Mouse (Mus musculus) NIH3T3 (cell line): ENCODE measurements around the gene Unc45b.

Source experiments
- DNase-seq: peaks from one replicate; pipeline ENCODE4 v3.0.0-alpha.2; 2012; ENCODE audit warnings: low read depth

Unc45b gene

DNA sequence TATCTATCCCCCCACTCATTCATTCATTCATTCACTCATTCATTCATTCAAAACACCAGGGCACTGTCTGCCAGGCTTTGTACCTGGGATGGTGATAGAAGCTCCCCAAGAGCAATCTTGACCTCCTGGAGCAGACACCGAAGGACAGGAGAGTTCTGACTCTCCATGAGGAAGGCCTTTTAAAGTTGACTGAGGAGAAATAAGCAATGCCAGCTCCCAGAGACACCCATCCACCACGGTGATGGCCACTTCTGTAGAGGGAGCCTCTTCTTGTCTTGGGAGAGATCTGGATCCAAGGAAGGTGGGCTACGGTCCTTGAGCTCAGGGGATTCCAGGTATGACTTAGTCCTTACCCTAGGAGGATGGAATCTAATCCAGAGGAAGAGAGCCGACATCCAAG, at the start of gene Unc45b:
Gene Unc45b (plus strand): TSS at position 301 of the 400 bp plus-strand sequence.
- no peak for DNase-seq

DNA sequence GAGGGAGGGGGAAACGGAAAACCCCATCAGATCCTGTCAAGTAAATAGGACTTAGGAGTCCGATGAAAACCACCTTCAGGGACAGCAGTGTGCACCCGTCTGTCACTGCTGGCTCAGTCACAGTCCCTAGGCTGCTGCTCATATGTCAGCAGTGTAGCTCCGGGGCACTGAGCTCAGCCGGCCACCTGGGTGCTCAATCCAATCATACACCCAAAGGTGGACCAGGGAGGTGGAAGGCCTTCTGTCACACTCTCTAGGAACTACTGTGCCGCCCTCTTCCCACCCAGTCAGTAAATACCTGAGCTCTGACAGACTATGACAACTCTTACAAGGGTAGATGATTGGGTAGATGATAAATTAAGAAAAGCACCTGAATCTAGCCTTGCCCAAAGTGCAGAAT, 49.6 kb upstream of the Unc45b start:
- no peak for DNase-seq

DNA sequence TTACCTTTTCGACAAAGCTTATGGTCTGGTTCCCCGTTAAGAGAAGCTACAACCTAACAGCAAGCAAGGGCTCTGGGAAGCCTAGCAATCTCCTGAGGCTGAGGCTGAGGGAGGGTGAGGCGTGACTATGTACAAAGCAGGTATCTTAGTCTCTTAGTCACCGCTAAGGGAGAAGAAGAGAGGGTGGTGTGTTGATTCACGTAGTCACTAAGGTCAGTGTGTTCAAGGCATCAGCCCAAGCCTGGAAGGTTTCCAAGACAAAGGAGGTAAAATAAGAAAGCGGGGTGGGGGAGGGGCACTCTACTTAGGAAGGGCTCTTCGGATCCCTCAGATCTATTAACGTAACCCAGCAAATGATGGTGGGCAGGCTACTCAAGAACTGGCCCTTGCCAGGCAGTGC, 48.8 kb upstream of the Unc45b start:
- DNase-seq, result peak; percentile 21

DNA sequence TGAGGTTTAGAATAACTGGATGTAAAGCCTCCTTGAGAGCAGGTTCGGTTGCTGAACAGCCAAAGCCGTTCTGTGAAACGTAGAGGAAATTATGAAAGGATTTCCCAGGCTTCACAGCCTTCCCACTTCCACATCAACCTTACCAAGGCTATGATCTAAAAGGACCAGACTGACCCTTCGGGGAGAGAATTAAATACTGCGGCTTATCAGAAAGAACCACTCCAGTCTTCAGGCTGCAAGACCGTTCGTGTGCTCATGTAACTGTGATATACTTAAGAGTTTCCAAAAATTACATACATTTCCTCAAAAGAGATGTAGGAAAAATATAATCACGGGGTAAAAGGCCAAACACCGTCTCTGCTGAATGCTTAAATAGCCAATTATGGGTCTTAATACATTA, 47.7 kb upstream of the Unc45b start:
- DNase-seq, result no peak

DNA sequence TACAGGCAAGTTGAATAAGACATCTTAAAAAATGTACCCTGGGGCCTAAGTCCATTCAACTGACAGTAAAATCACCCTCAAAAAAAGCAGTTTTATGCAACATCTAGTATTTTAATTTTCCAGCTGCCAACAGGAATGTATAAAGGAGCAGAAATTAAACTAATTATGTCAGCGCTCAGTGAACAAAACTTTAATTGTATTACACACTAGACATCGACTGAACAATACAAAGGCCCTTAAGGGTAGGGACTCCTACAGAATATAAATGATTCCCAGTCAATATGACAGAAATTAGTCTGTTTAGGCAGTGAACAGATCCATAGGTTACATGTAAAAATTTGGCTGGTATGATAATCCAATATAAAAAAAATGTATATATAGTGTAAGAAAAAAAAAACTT, 47.3 kb upstream of the Unc45b start:
- DNase-seq, result no peak

DNA sequence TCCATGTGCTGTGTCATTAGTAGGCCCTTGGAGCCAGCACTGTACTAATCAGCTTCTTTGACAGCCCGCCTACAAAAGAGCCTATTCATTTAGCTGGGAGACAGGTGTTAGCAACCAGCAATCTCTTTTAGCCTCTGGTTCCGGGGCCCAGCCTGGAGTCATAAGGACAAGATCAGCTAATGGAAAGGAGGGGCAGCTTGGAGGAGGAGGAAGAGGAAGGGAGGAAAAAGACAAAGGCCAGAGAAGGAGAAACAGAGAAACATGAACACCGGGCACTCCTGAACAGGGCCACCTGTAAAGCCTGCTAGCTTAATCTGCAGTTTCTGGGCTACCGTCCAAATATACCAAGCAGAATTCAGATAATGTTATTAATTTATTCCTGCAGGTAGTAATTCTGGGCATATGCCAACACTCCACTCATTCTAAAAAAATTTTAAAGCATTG, 46.8 kb upstream of the Unc45b start:
- DNase-seq, result no peak

DNA sequence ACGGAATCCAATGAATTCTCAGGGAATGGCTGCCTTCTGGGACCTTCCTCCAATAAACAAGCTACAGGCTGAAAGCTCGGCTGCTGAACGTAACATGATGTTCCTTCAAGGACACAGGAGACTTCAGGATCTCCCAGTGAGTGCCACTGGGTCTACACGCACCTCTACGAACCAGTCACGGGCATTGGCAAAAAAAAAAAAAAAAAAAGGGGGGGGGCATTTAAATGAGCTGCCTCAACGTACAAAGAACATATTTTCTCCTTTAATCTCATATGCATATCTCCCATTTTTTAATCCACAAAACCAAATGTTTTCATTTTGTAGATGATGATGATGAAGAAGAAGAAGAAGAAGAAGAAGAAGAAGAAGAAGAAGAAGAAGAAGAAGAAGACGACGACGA, 44.4 kb upstream of the Unc45b start:
- DNase-seq, result no peak

DNA sequence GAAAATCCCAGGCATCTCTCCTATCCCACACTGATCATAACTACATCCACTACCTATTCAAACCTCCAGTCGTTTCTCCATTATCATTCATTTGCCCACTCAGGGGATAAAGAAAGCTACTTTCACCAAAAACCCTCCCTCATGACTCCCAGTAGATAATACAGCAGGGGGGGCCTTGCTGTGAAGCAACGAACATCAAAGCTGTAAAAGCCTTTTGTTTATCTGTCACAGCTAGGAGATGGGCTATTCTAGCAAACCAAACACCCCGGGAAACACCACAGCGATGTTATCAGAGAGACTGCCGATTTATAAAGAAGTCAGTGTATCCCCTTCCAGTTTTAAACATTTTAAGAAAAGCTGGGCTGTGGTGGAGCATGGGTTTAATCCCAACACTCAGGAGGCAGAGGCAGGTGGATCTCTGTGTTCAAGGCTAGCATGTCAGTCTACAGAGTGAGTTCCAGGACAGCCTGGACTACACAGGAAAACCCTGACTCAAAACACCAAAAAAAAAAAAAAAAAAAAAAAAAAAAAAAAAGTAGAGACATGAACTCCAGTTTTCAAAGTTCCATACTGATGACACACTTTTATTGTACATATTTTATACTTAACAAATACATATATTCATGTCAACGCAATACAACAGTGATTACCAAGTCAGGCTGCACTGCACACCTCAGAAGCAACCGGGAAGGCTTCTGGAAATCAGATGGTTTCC, 43.3 kb upstream of the Unc45b start:
- DNase-seq, result no peak

DNA sequence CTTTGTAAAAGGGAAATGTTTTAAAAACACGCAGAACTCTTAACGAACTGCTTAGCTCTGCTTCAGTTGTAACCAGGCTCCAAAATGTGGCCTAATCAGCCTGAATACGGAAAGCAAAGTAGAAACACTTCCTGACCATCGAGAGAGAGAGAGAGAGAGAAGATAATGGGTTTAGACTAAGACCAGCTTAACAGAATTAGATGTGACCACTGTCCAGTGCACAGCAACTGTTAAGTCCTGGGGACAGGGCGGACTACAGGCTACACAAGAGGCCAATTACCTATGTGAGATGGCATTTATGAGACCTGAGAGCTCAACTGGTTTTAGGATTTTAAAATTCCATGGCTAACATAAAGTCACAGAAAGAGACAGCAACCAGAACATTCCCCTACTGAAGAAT, 42.4 kb upstream of the Unc45b start:
- DNase-seq, result no peak

DNA sequence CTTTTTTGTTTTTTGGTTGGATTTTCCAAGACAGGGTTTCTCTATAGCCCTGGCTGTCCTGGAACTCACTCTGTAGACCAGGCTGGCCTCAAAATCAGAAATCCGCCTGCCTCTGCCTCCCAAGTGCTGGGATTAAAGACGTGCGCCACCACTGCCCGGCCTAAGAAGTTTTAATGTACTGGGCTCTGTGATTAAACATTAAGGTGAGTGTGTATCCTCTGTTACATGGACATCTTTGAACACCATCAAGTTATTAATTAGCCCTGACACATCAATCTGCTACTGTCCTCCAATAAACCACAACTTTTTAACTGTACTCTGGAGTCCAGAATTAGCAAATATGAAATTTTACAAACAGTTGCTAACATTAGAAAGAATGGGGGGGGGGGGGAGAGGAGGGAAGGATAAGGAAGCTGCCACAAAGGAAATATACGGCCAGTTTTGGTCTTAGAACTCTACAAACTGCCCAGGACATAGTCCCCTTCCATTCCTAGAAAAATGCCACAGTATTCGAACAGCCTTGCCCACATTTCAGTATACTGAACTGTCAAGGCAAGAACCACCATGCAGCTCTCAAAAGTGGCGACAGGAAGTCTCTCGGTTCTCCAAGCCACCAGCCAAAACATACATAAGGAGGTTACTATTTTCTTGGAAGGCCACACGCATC, 40.7 kb upstream of the Unc45b start:
- no peak for DNase-seq

DNA sequence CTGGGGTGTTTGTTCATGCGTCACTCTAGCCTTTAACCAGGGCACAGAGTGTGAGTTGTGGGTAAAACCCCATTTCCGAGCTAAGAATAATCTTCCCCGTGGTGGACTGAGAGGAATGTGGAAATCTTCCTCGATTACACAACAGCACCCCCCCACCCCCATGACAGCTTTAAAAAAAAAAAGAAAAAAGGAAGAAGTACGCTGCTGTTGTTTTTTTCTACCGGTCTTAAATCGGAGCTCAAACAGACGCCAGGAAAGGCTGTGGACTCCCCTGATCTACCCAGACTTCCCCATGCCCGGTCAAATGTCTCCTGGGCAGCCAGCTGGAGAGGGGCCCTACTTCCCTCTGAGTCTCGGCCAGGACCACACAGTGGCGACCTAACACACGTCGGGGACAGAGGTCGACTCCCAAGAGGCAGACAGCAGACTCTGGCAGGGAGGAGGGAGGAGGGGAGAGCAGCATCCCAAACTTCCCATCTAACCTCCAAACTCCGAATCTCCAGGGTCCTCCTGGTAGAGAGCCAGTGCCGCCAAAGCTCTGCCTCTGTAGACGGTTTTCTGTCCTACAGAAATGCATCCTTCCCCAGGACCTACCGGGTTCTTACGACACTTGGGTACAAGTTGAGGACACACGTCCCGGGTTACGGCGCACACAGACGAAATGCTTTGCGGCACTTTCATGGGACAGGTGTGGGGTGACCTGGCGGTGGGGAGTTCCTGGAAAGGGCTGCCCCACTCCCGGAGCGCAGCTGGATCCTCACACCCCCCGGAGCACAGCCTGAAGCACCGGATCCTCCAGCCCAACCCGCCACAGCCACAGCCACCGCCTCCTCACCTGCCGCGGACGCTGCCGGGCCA, 39.9 kb upstream of the Unc45b start:
- peak; percentile 73 for DNase-seq

DNA sequence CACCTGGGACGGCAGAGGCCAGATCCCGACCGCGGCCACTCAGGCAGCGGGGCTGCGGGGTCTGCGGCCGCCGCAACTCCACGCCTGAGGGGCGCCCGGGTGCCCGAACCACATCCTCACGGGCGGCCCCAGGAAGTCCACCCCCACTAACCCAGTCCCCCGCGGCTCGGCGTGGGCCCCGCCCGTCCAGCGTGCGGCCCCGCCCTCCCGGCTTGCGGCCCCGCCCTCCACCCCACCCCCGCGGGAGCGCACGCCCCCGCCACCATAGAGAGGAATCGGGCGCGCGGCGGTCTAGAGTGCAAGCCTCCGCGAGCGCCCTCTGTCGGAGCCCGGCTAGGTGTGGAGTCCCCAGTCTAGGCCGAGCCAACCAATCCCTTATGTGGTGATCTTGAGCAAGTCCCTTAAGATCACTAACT, 39.3 kb upstream of the Unc45b start, which contains the start of gene Rffl:
Gene Rffl (minus strand): TSS at position 180 of the 416 bp plus-strand sequence.
- peak; percentile 99 for DNase-seq

DNA sequence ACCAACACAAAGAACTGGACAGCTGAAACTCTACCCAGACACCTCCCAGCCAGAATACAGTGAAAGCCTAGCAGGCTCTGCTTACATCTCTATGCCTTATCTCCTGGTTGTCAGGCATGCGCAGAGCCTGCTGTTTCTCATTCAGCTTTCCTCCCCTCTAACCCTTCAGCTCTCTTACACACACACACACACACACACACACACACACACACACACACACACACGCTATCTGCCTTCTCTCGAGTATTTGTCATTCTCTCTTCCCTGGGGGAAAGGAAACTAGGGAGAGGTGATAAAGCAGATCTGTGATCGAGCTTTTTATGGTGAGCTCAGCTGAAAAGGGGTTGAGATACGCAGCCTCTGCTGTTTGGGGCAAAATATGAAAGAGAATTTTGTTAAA, 35.4 kb upstream of the Unc45b start:
- no peak for DNase-seq

DNA sequence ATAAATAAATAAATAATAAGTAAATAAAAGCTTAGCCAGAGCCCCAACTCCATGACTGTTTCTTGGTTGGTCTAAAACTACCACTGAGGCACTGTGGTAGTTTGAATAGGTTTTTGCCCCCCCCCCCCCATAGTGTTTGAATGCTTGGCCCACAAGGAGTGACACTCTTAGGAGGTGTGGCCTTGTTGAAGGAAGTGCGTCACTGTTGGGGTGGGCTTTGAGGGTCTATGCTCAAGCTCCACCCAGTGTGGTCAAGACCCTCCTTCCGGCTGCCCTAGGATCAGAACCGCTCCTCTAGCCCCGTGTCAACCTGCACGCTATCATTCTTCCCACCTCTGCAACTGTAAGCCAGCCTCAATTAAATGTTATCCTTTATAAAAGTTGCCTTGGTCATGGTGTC, 34.7 kb upstream of the Unc45b start:
- no peak for DNase-seq

DNA sequence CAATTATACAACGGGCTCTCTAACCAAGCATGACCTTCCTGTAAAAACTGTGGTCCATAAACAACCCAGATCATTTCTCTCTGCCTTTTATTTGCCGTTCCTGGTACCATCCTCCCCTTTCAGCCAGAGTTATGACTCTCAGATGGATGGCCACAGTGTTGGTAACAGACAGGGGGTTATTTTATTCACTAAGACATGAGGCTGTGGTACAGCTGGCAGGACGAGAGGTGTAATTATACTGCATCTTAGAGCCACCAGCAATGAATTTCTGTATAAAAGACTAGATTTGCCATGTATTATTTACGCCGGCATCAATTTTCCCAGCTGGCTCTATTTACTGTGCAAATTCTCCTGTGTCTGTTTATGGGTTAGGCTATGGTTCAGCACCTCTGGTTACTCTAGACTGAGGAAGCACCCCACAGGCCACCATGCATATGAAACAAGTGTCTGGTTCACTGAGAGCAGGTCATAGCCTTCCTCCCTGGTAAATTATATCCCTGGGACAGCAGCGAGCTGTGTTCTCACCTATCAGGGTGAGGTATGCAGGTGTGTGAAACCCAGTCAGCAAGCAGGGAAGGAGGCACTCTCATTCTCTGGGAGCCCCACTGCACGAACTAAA, 32.5 kb upstream of the Unc45b start:
- DNase-seq, result no peak

DNA sequence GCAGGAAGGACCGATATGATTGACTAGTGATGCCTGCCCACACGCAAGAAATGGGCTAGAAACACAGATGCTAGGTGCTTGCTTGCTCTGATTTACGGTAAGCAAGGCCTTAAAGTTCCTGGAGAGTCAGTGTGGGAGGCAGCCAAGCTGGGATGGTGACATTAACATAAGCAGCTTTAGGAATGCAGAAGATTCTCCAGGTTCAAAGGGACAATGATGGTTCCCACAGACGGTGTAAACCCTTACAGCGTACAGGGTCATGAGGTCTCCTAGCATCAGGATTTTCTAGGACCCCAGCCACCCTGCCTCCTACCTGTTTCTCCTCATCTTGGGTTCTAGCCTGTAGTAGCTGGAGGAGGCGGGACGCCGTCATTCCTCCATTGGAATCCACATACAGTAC, 27.2 kb upstream of the Unc45b start:
- no peak for DNase-seq

DNA sequence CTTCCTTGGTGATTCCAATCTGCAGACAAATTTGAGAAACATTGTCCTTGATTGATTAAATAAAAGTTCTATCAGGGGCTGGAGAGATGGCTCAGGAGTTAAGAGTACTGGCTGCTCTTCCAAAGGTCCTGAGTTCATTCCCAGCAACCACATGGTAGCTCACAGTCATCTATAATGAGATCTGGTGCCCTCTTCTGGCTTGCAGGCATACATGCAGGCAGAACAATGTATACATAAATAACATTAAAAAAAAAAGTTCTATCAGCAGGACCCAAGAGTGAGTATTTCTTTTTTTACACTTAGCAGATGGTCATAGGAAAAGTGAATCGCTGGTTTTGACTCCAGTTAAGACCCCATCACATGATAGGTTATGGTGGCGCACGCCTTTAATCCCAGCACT, 23.8 kb upstream of the Unc45b start:
- peak; percentile 39 for DNase-seq

DNA sequence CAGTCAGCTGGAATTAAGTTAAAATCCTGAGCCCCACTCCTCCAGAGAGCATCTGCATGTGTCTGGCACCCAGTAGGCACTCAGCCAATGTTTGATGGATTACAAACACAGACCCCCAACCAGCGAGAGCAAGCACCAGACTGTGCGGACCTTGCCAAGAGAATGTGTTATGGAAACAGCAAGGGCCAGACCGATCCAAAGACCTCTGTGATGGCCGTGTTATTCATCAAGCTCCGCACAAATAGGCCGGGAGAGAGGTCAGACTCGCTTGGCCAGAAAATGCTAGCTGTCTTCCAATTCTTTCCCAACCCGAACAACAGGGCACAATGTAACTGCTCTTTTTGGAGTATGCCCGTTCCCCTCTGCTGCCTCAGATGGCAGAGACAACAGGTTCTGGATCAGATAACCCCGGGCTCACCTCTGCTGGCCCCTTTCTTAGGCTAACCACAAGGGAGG, 21.8 kb upstream of the Unc45b start:
- DNase-seq, result peak; percentile 84

DNA sequence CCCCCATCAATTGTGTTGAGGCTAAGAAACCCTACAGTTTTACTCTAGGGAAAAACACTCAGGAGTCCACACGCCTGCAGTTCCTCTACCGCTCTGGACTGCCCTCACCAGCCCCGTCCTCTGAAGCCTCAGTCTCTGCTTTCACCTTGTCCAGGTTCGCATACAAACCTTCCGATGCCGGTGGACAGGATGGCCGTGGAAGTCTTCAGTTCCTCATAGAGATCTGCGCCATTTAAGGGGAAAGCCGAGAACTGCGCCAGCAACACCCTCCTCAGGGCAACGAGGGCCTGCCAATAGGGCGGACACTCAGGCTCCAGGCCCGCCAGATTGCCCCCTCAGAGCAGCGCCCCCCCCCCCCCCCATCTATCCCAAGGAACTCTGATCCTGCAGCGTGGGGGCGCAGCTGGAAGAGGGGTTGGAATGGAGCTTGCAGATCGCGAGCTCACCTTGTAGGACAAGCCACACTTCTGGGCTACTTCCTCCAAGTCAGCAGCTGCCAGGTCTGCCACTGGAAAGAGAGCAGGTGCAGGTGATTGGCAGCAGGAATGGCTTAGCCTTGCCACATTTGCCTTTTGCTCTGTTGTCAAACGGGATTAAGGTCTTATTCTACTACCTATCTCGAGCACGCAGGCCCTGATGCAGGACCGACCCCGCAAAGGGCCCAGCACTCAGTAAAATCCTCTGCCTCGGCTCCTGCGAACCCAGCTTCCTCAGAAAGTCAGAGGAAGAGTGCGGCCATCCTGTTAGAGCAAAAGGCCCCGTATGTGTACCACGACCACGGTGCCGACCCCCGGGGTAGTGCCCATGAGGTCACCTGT, 20.6 kb upstream of the Unc45b start:
- peak; percentile 57 for DNase-seq

DNA sequence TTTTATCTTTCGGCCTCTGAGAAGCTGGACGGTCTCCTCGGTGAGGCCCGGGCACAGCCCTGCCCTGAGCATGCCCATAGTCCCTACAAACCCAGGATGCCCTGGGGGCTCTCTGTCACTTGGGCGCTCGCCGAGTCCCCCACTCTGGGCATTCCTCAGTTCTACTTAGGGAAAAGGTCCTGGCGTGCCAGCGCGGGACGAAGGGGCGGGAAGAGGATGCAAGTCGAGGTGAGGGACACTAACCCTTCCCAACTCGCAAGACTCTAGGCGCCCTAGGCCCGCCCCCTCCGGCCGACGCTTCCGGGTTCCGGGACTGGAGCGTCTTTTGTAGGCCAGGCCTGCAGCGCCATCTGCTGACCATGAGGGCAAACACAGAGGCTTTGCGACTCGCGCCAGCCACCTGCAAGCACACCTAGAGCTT, 20.0 kb upstream of the Unc45b start, which contains the start of gene Rad51d:
Gene Rad51d (minus strand): TSS at position 273 of the 421 bp plus-strand sequence.
- peak; percentile 97 for DNase-seq

DNA sequence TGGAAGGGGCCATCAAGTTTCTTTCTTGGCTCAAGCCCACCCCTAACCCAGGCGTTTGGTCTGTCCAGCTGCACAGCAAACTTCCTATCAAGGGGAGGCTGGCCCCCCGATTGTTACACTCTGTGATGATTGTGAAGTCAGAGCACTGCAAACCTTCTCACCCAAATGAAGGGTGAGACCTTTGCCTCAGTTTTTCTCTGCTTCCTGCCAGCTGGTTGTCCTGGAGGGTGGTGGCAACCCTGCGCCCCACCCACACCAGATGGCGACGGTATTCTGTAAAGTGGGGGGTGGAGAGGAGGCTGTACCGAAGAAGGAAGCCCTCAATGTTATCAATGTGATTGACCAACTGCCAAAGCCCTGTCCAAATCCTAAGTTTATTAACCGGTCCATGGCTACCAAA, 18.4 kb upstream of the Unc45b start, which contains the start of gene Fndc8:
Gene Fndc8 (plus strand): TSS at position 189 of the 400 bp plus-strand sequence.
- no peak for DNase-seq
